Mouse (Mus musculus): Measurements from ENCODE around the gene Il1rl2. TPM values are rescaled to one million over a fixed set of nuclear protein-coding genes. Genes with fewer than 3 reads are reported as not detected.
A peak's percentile ranks its signal among the peaks of the same experiment; 100 is the strongest.

Gene Il1rl2
- polyA plus RNA-seq, 1 experiment from 2014 or later = 7.7 TPM

DNA sequence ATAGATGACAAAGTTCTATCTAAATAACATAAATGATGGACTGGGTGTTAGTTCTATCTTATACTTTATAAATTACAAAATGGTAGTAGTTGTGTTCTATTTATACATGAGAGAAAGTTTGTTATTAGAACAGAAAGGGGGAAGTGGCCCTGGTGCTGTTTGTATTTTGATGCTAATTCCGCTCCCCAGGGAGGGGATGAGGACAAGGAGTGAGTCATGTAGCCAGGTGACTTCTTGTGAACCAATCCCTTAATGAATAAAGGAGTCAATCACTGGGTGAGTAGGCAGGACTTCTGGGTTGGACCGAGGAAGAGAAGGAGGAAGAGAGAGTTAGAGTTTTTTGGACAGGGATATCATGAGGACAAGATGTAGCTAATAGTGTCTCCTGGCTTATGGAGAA is 18.3 kb upstream of the Il1rl2 start:
- no peak for TF ChIP-seq CTCF (IDR thresholded peaks at IDR 0.05; ENCODE audit: low read depth)
- WGBS = 78% methylated on average over 2 of the region's 2 CpGs
- Histone ChIP-seq H3K27ac (ENCODE audit: low read depth) (no peak overlapping the region), H3K36me3 (ENCODE audit: insufficient read depth) (no peaks in the 10 kb centered on the region), H3K9ac (no peak overlapping the region), H3K4me2 (no peak overlapping the region), H3K4me1 (ENCODE audit: insufficient read depth) (no peaks in the 10 kb centered on the region), H3K9me3 (ENCODE audit: low read depth, low read length) (no peaks in the 10 kb centered on the region), H3K27me3 (ENCODE audit: insufficient read depth, low read length) (no peaks in the 10 kb centered on the region), H3K4me3 (ENCODE audit: low read depth, low read length) (no peak overlapping the region)
- no peak for ATAC-seq (ENCODE audit: insufficient read depth)
- no peak for DNase-seq

DNA sequence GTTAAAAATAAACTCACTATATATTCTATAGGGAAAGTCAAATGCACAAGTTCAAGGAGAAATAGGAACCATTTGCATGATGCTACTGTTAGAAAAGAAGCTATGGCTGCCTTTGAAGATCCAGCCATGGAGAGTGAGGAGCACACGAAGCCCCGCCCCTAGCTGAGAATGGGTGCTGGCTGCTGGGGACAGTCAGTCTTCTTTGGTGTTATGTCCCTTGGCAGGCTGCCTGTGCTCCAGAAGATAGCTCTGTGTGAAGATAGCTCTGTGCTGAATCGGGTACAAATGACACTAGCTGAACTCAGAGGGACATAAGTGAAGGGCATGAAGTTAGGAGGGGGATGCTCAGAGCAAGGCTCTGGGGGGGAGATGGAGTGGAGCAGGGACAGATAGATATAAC is 13.3 kb upstream of the Il1rl2 start:
- DNase-seq = peak; percentile 58
- no peak overlapping the region for H3K4me2 ChIP-seq
- H3K4me1 ChIP-seq (ENCODE audit: insufficient read depth) = no peaks in the 10 kb centered on the region
- H3K27ac ChIP-seq (ENCODE audit: low read depth) = no peak overlapping the region
- no peaks in the 10 kb centered on the region for H3K9me3 ChIP-seq (ENCODE audit: low read depth, low read length)
- 75% methylated on average over 3 of the region's 3 CpGs for whole genome bisulfite sequencing
- H3K9ac ChIP-seq = no peak overlapping the region
- TF ChIP-seq CTCF (IDR thresholded peaks at IDR 0.05; ENCODE audit: low read depth) = no peak
- H3K27me3 ChIP-seq (ENCODE audit: insufficient read depth, low read length) = no peaks in the 10 kb centered on the region
- 0 out of 2 replicates have a peak, but pooled peaks cover 4% of the 10 kb centered on the region for H3K36me3 ChIP-seq (ENCODE audit: insufficient read depth)
- no peak for ATAC-seq (ENCODE audit: insufficient read depth)
- no peak overlapping the region for H3K4me3 ChIP-seq (ENCODE audit: low read depth, low read length)

DNA sequence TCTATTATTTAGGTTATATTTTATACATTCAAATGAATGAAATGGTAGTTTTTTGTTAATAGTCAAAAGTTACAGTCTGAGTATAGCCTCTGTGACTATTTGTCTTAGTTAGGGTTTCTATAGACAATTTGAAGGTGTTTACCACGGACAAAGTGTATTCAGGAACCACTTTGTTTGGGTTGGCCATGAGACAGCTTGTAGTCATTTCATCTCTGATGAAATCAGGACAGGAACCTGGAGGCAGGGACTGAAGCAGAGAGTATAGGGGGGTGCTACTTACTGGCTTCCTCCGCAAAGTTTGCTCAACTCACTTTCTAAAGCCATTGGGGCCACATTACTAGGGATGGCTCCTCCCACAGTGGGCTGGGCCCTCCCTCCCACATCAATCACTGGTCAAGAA is 12.8 kb upstream of the Il1rl2 start:
- WGBS = 71% methylated on average over 2 of the region's 2 CpGs
- no peaks in the 10 kb centered on the region for H3K9me3 ChIP-seq (ENCODE audit: low read depth, low read length)
- no peak for ATAC-seq (ENCODE audit: insufficient read depth)

DNA sequence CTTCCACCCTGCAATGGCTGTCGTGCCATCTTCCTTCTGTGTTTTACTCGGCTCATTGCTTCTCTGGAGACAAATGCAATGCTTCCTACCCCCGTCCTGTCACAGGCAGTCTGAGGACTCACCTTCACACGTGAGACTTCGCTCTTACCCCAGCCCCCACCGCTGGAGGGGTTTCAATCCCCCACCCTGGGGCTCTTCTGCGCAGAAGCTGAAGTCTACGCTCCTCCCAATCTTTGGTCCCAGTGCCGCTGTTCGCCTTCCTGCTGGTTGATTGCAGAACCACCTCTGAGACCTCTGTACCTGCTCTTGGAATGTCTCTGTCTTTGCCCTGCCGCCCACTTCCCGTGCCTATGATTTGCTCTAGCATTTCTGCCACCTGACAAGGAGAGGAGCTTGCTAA is 10.4 kb upstream of the Il1rl2 start:
- ATAC-seq (ENCODE audit: insufficient read depth) = no peak

More for the DNA sequence above, 12.8 kb upstream of the Il1rl2 start:
- H3K4me3 ChIP-seq (ENCODE audit: low read depth, low read length) = no peak overlapping the region
- DNase-seq = no peak
- H3K27me3 ChIP-seq (ENCODE audit: insufficient read depth, low read length) = no peaks in the 10 kb centered on the region
- no peaks in the 10 kb centered on the region for H3K4me1 ChIP-seq (ENCODE audit: insufficient read depth)
- H3K27ac ChIP-seq (ENCODE audit: low read depth) = no peak overlapping the region
- no peak overlapping the region for H3K4me2 ChIP-seq
- H3K9ac ChIP-seq = no peak overlapping the region
- no peak for TF ChIP-seq CTCF (IDR thresholded peaks at IDR 0.05; ENCODE audit: low read depth)
- H3K36me3 ChIP-seq (ENCODE audit: insufficient read depth) = 0 out of 2 replicates have a peak, but pooled peaks cover 4% of the 10 kb centered on the region

DNA sequence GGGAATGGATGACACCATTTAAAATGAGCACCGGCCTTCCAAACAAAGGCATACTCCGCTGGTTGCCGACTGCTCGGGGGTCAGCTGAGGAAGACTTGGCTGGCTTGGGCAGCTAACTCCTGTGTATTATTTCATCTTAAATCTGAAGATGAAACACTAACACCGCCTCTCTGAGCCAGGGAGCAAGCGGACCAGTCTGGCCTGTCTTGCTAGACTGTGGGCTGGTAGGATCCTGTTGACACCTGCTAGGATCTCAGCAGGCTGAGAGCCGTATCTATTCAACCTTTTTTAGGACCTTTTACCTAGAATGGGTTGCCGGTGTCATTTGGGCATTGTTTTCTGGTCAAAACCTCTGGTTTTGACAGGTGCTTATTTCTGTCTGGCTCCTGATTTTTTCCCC is 6.8 kb upstream of the Il1rl2 start:
- H3K27me3 ChIP-seq (ENCODE audit: insufficient read depth, low read length) = no peaks in the 10 kb centered on the region
- no peaks in the 10 kb centered on the region for H3K4me1 ChIP-seq (ENCODE audit: insufficient read depth)
- no peak for TF ChIP-seq CTCF (IDR thresholded peaks at IDR 0.05; ENCODE audit: low read depth)
- 82% methylated on average over 8 of the region's 8 CpGs for WGBS
- H3K4me3 ChIP-seq (ENCODE audit: low read depth, low read length) = no peak overlapping the region
- H3K9me3 ChIP-seq (ENCODE audit: low read depth, low read length) = no peaks in the 10 kb centered on the region
- H3K9ac ChIP-seq = no peak overlapping the region
- no peak for DNase-seq
- H3K27ac ChIP-seq (ENCODE audit: low read depth) = no peak overlapping the region
- H3K4me2 ChIP-seq = no peak overlapping the region
- no peak for ATAC-seq (ENCODE audit: insufficient read depth)
- 0 out of 2 replicates have a peak, but pooled peaks cover 4% of the 10 kb centered on the region for H3K36me3 ChIP-seq (ENCODE audit: insufficient read depth)

More for the DNA sequence above, 10.4 kb upstream of the Il1rl2 start:
- Histone ChIP-seq H3K4me1 (ENCODE audit: insufficient read depth) (no peaks in the 10 kb centered on the region), H3K27ac (ENCODE audit: low read depth) (no peak overlapping the region), H3K9me3 (ENCODE audit: low read depth, low read length) (no peaks in the 10 kb centered on the region), H3K27me3 (ENCODE audit: insufficient read depth, low read length) (no peaks in the 10 kb centered on the region), H3K9ac (no peak overlapping the region), H3K36me3 (ENCODE audit: insufficient read depth) (0 out of 2 replicates have a peak, but pooled peaks cover 4% of the 10 kb centered on the region), H3K4me2 (no peak overlapping the region), H3K4me3 (ENCODE audit: low read depth, low read length) (no peak overlapping the region)
- WGBS = 76% methylated on average over 12 of the region's 12 CpGs
- DNase-seq = no peak
- TF ChIP-seq CTCF (IDR thresholded peaks at IDR 0.05; ENCODE audit: low read depth) = no peak

DNA sequence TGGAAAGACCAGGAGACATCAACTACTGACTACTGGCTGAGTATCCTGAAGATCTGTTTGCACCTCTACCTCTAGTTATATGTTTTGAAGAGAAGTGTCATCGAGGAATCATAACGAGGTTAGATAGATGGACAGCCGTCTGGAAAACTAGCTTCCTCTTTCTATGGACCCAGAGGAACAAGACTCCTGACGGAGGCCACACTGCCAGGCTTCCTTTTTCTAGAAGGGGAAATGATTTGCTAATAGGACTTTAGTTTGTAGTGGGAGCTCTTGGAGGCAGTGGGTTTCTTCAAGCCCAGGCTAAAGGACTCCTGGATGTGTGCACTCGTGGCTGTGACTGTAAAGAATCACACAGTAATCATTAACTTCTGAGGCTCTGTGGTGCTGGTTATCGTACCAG is 2.6 kb upstream of the Il1rl2 start:
- DNase-seq = no peak
- TF ChIP-seq CTCF (IDR thresholded peaks at IDR 0.05; ENCODE audit: low read depth) = no peak
- H3K27ac ChIP-seq (ENCODE audit: low read depth) = no peak overlapping the region
- H3K27me3 ChIP-seq (ENCODE audit: insufficient read depth, low read length) = peaks cover 8% of the 10 kb centered on the region; the same call in 1 of the 2 replicates
- no peak overlapping the region for H3K9ac ChIP-seq
- no peaks in the 10 kb centered on the region for H3K9me3 ChIP-seq (ENCODE audit: low read depth, low read length)
- no peak overlapping the region for H3K4me3 ChIP-seq (ENCODE audit: low read depth, low read length)
- ATAC-seq (ENCODE audit: insufficient read depth) = no peak
- H3K4me2 ChIP-seq = no peak overlapping the region
- H3K36me3 ChIP-seq (ENCODE audit: insufficient read depth) = no peaks in the 10 kb centered on the region
- peaks cover 9% of the 10 kb centered on the region; the same call in 1 of the 2 replicates for H3K4me1 ChIP-seq (ENCODE audit: insufficient read depth)
- WGBS = 73% methylated on average over 6 of the region's 6 CpGs

DNA sequence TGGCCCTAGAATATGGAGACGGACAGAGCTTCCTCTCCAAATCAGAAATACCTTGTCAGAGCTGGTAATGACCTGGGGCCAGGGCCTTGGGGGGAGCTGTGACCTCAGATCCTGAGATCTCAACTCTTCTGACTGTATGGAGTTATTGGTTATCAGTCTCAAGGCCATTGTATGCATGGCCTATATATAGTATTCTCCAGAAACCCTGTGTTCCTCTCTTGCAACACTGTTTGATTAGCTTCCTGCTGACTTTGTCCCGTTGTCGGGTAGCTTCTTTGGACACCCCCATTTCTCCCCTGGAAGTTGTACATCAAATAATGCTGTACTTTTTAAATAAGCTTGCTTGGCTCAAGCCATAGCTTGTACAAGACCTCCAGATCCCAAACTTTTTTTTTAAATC is 1.9 kb upstream of the Il1rl2 start:
- 84% methylated on average over 3 of the region's 3 CpGs for WGBS
- DNase-seq (no peak), ATAC-seq (ENCODE audit: insufficient read depth) (no peak)
- Histone ChIP-seq H3K36me3 (ENCODE audit: insufficient read depth) (no peaks in the 10 kb centered on the region), H3K27me3 (ENCODE audit: insufficient read depth, low read length) (peaks cover 10% of the 10 kb centered on the region; the same call in 1 of the 2 replicates), H3K4me3 (ENCODE audit: low read depth, low read length) (no peak overlapping the region), H3K4me1 (ENCODE audit: insufficient read depth) (peaks cover 9% of the 10 kb centered on the region; the same call in 1 of the 2 replicates), H3K27ac (ENCODE audit: low read depth) (no peak overlapping the region), H3K9me3 (ENCODE audit: low read depth, low read length) (no peaks in the 10 kb centered on the region), H3K4me2 (no peak overlapping the region), H3K9ac (no peak overlapping the region)
- TF ChIP-seq CTCF (IDR thresholded peaks at IDR 0.05; ENCODE audit: low read depth) = no peak
